Comparison of ENCODE assay signal across 8 mouse cellular contexts in genomic region chr5:49523997-49524393, GRCm38 (mm10). TPM values are rescaled to one million over a fixed set of nuclear protein-coding genes. Genes with fewer than 3 reads are reported as not detected.
DNase-seq lines count a peak whose midpoint lies in the region; ATAC-seq lines count a peak whose summit lies in the region.

No protein-coding gene starts in this region.

- no peak overlapping the region for H3K9ac ChIP-seq in stomach, embryonic 15.5 days

- 6% methylated on average over 11 of the region's 11 CpGs for WGBS in stomach, embryonic 15.5 days

- peak; percentile 11 for DNase-seq in embryo, embryonic 9.5 days (ENCODE audit: extremely low spot score)
- no peak for DNase-seq in embryo, embryonic 10 days (ENCODE audit: low spot score)
- peak; percentile 11 for DNase-seq in retina, embryonic 14.5 days (ENCODE audit: low spot score)
- DNase-seq in retina, postnatal 1 day, result no peak
- peak; percentile 24 to 59 for DNase-seq in left cerebral cortex, postnatal 14 days (ENCODE audit: low spot score in 2 of 2)
- DNase-seq in layer of hippocampus, postnatal 36 days, result no peak
- DNase-seq in natural killer cell, adult 2 months (ENCODE audit: low spot score in 2 of 2), result no peak

- intact Hi-C loops in left cerebral cortex, postnatal 14 days (cut with DNase I), result loop anchor here (5.0 to 10.0 kb wide), 2 partner anchors 152 to 441 kb away; no protein-coding TSS in a partner anchor

- no peak overlapping the region for H3K27ac ChIP-seq in stomach, embryonic 15.5 days

- H3K4me3 ChIP-seq in stomach, embryonic 15.5 days (replicated peaks), result peak overlapping the region; percentile 44

- H3K4me2 ChIP-seq in stomach, embryonic 15.5 days, result peak overlapping the region; percentile 82

- H3K9me3 ChIP-seq in stomach, embryonic 15.5 days, result no peaks in the 10 kb centered on the region

- no peaks in the 10 kb centered on the region for H3K36me3 ChIP-seq in stomach, embryonic 15.5 days

- H3K4me1 ChIP-seq in stomach, embryonic 15.5 days, result no peaks in the 10 kb centered on the region

- H3K27me3 ChIP-seq in stomach, embryonic 15.5 days (replicated peaks), result peaks cover 11% of the 10 kb centered on the region; the same call in 1 of the 2 replicates

- no peak for ATAC-seq in stomach, embryonic 15.5 days (ENCODE audit: insufficient read depth, low FRiP score, low read depth)

RNA-seq across cellular contexts. Expression of gene Kcnip4, which starts 0.7 kb away (rescaled TPM):
- total RNA-seq in left cerebral cortex, postnatal 14 days (2021), result 10 to 100 TPM; 58.4 to 59.9 TPM
- 3.2 TPM in 2 replicates for polyA plus RNA-seq in stomach, embryonic 15.5 days (2015; fragmentation: Nextera tagmentation; extraction: Ambion mirVana)
- 10 to 100 TPM; 51.7 to 52.6 TPM for total RNA-seq in layer of hippocampus, postnatal 36 days (2021)

Comparison
In these comparisons a context has a peak if more than half of its experiments do, and no peak if none do; other contexts are left out.
1. DNase-seq: peak in embryo, embryonic 9.5 days (single experiment), retina, embryonic 14.5 days (single experiment) and left cerebral cortex, postnatal 14 days (2 of 2); none in embryo, embryonic 10 days (single experiment), retina, postnatal 1 day (single experiment), layer of hippocampus, postnatal 36 days (0 of 2) and natural killer cell, adult 2 months (0 of 2).